Mouse (Mus musculus) C2C12 (cell line): ENCODE data around the gene Zfp619. TPM values are rescaled to one million over a fixed set of nuclear protein-coding genes. Genes with fewer than 3 reads are reported as not detected.
"Not testable (repeated sequence)": the region's sequence is repeated elsewhere in the genome, so short reads cannot be mapped to it uniquely, and the experiment has no call there.

Source experiments
- H3K27me3 ChIP-seq: one replicate; pipeline ENCODE4 v1.6.1; 2011; ENCODE audit not compliant: control insufficient read depth, insufficient read depth, insufficient read length
- H3K36me3 ChIP-seq: one replicate; pipeline ENCODE4 v1.6.1; 2011; ENCODE audit not compliant: control insufficient read depth, insufficient read depth
- H3K4me3 ChIP-seq: one replicate; pipeline ENCODE4 v1.5.1; 2011; ENCODE audit warnings: mild to moderate bottlenecking, control low read depth; ENCODE audit not compliant: poor library complexity, insufficient read depth, severe bottlenecking
- H3K79me2 ChIP-seq: one replicate; pipeline ENCODE4 v1.6.1; 2011; ENCODE audit not compliant: control insufficient read depth, insufficient read depth
- H3K79me3 ChIP-seq: one replicate; pipeline ENCODE4 v1.6.1; 2011; ENCODE audit warnings: low read depth, control low read depth
- H3ac ChIP-seq: one replicate; pipeline ENCODE3; 2011; ENCODE audit warnings: low read depth; ENCODE audit not compliant: control insufficient read depth, insufficient read length
- CEBPB ChIP-seq: IDR thresholded peaks from one replicate; pipeline ENCODE4 v1.6.1; 2011; ENCODE audit warnings: low read depth, mild to moderate bottlenecking, control low read depth, moderate library complexity
- CTCF ChIP-seq: IDR thresholded peaks from one replicate; pipeline ENCODE4 v1.5.1; 2011; ENCODE audit not compliant: control insufficient read depth, insufficient read depth, insufficient read length
- FOSL1 ChIP-seq: IDR thresholded peaks from one replicate; pipeline ENCODE4 v1.8.0; 2011; ENCODE audit warnings: mild to moderate bottlenecking, low read length; ENCODE audit not compliant: poor library complexity, insufficient read depth, severe bottlenecking
- MAX ChIP-seq: IDR thresholded peaks from one replicate; pipeline ENCODE4 v1.6.1; 2011; ENCODE audit warnings: mild to moderate bottlenecking, control low read depth
- MYOD1 ChIP-seq: IDR thresholded peaks from one replicate; pipeline ENCODE4 v1.6.1; 2011; ENCODE audit warnings: low read depth; ENCODE audit not compliant: control insufficient read depth, insufficient read length
- MYOG ChIP-seq: IDR thresholded peaks from one replicate; pipeline ENCODE4 v1.6.1; 2011; ENCODE audit not compliant: control insufficient read depth, insufficient read length; ENCODE audit errors: extremely low read depth
- USF1 ChIP-seq: IDR thresholded peaks from one replicate; pipeline ENCODE4 v1.6.1; 2011; ENCODE audit warnings: low read depth, mild to moderate bottlenecking, control low read depth, moderate library complexity
- polyA plus RNA-seq: library from polyadenylated mRNA; unstranded; fragments of >200 nt; fragmentation: generic; extraction: Trizol; gene quantifications from one replicate; pipeline ENCODE4 v1.2.1, GENCODE M21; 2012; ENCODE audit warnings: missing spikeins

Gene Zfp619
- polyA plus RNA-seq, 1 experiment, result 0.20 TPM

DNA sequence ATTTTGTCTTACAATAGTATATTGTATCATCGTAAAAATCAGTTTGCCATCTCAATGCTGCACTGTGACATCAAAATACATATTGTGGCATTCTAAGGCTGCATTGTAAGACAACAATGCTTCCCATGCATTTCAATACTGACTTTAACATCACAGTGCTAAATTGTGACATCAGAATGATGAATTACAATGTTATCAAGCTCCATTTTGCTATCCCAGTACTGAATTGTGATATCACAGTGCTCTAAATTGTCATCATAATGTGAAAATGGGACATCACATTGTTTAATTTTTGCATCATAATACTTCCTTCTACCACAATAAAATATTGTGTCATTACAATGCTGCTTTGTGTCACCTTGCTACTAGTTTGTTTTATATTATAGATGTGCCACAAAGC lies 70.5 kb downstream of the Zfp619 start:
- Histone ChIP-seq H3ac (no peak overlapping the region), H3K79me3 (no peaks in the 10 kb centered on the region), H3K79me2 (no peaks in the 10 kb centered on the region), H3K27me3 (no peaks in the 10 kb centered on the region), H3K36me3 (no peaks in the 10 kb centered on the region), H3K4me3 (no peak overlapping the region)
- TF ChIP-seq MYOD1 (no peak), CTCF (no peak), MAX (no peak), USF1 (no peak), CEBPB (no peak), MYOG (no peak), FOSL1 (no peak)

DNA sequence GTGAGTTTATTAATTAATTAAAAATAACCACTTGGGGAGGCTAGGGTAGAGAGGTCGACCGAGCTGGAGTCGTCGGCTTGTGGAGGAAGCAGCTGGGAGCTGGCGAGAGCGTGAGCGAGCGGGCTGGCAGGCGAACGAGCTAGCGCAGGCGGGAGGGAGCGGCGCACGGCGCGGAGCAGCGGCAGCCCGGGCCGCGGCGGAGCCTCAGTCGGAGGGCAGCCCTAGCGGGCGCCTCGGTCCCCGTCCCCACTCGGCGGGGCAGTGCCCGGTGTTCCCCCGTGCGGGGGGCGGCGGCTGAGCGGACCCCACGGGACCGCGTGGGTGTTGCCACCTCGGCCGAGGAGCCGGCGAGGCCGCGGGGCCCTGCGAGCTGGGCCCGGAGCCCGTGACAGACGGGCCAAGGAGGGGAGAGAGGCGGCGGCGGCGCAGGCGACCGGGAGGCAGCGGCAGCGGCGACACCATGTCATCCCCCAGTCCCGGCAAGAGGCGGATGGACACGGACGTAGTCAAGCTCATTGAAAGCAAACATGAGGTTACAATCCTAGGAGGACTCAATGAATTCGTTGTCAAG lies 71.0 kb downstream of the Zfp619 start:
- H3K4me3 ChIP-seq, H3K36me3 ChIP-seq, H3K27me3 ChIP-seq: not testable (repeated sequence)

GRCm38 (mm10) chr7:39589044-39589443 lies 71.5 kb downstream of the Zfp619 start:
- not testable (repeated sequence) for H3K79me3 ChIP-seq, H3K4me3 ChIP-seq, H3K79me2 ChIP-seq, H3K36me3 ChIP-seq, H3ac ChIP-seq, H3K27me3 ChIP-seq

More for the DNA sequence above, 71.0 kb downstream of the Zfp619 start:
- not testable (repeated sequence) for H3K79me2 ChIP-seq, H3ac ChIP-seq, H3K79me3 ChIP-seq

Other genes with a start within 250 kb of the Zfp619 start
- gene Gm5114, start 104.6 kb upstream of the Zfp619 start, polyA plus RNA-seq, result not detected